Mouse (Mus musculus) fat pad, adult 2 months (tissue): ENCODE measurements around the gene Riiad1.

Experiments used
- DNase-seq: peaks from one replicate; pipeline ENCODE4 v3.0.0-alpha.2; 2011; ENCODE audit warnings: low read depth, low spot score; ENCODE audit errors: extremely low read depth

Gene Riiad1

DNA sequence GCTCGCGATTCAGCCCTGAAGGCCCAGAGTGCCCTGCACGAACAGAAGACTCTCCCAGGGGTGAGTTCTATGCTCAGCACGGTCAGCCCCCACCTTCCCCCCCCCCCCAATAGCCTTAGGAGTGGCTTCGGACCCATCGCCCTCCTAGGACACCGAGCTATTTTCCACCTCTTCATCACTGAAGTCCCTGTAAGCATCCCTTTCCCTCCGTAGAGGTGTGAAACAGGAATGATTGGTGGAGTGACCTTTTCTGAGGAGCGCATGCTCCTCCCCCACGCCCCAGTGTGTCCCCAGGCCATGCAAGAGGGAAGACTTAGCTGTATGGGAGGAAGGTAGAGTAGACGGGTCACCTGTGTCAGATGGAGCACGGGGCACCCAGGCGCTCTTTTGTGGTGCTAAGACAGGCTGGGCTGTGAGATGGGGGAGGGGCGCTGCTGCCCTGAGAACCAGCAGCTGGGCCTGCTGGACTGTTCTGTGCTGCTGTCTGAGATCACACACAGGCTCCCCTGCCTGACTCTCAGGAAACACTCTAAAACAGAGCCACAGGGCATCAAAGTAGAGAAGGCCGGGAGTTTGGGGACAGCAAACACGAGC lies at the start of gene Riiad1:
Gene Riiad1 (minus strand): TSS at position 51 of the 594 bp plus-strand sequence.
- DNase-seq = no peak

DNA sequence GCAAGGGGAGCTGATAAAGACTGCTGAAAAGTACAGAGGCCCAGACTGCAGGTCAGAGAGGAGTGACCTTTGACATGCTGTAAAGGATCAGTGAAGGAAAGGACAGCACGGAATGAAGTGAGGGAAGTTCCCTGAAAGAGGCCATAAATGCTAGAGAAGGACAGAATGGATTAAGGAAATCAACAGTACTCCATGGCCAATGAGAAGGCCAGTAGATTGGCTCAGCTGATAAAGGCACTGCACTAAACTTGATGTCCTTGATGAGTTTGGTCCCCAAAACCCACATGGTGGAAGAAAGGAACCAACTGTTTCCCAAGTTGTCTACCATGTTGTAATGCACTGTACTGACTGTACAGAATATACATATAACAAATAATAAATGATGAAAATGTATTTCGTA lies 46.6 kb upstream of the Riiad1 start:
- no peak for DNase-seq

DNA sequence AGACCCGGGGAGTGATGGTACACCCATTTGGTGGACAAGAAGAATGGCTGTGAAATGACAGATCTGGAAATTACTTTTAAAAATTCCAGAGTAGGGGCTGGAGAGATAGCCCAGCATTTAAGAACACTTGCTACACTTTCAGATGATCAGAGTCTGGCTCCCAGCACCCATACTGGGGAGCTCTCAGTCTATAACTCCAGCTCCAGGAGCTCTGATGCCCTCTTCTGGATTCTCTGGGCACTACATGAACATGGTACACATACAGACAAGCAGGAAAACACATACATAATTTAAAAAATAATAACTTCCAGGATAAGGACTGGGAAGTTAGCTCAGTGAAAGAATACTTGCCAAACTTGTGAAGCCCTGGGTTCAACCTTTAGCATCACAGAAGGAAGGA lies 26.5 kb upstream of the Riiad1 start:
- DNase-seq = no peak

DNA sequence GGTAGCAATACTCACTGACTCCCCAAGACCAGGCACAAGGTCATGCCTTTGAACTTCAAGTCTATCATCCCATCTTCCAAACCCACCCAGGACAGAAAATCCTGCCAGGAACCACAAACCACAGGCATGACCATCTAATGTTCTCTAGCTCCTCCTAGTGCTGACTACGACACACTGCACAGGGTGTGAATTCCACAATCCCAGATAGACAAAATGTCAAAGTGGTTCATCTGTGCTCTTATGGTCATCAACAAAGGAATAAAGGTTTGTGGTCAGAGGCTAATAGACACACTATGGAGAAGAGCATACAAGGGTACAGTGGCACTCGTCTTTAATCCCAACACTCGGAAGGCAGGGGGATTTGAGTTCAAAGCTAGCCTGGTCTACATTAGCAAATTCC lies 22.1 kb upstream of the Riiad1 start:
- DNase-seq = no peak

DNA sequence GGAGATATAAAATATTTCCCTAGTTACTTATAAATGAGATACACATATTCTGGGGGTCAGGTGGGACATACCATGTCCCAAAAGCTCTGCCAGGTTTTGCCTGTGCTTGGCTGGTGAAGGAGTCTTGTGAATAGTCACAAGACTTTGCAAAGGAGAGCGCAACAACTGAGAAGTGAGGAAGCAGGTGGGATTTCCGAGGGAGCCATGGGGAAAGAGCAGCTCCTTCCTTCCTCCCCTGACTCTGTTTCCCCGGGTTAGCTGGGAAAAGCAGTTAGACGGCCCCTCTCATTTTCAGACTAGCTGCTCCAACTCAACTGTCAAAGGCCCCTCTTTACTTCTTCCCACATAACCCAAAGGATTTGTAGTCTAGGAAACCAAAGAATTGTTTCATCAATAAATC lies 17.0 kb upstream of the Riiad1 start:
- no peak for DNase-seq

DNA sequence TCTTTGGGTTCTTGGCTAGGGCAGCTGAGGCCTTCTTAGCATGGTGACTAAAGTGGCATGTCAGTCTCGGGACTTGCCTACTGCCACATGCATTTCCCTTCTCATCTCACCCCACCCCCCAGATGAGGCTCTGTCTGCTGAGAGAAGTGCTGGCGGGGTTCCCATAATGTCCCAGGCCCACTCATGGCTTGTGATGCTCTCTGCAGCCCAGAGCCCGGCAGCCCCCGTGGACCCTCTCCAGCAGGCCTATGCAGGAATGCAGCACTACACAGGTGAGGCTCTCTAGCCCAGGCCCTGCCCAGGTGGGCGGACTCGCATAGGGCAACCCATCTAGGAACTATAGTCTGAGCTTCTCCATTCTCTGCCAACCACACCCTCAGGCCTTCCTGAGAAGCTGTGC lies 7.4 kb upstream of the Riiad1 start:
- no peak for DNase-seq

DNA sequence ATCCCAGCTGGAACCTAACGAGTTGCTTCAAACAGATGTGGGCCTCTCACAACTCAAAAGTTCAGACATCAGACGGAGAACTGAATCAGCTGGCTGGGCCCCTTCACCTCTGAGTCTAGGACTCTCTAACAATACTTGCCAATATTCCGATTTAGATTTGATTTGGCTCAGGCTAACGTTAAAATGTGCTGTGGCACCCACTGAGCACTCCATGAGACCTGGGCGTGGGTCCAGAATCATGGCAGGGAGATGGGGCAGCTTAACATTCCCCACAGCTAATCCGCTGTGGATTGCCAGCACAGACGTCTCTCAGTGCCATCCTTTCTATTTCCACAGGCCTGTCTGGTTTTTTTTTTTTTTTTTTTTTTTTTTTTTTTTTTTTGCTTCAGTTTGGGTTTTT lies 5.8 kb upstream of the Riiad1 start:
- no peak for DNase-seq

DNA sequence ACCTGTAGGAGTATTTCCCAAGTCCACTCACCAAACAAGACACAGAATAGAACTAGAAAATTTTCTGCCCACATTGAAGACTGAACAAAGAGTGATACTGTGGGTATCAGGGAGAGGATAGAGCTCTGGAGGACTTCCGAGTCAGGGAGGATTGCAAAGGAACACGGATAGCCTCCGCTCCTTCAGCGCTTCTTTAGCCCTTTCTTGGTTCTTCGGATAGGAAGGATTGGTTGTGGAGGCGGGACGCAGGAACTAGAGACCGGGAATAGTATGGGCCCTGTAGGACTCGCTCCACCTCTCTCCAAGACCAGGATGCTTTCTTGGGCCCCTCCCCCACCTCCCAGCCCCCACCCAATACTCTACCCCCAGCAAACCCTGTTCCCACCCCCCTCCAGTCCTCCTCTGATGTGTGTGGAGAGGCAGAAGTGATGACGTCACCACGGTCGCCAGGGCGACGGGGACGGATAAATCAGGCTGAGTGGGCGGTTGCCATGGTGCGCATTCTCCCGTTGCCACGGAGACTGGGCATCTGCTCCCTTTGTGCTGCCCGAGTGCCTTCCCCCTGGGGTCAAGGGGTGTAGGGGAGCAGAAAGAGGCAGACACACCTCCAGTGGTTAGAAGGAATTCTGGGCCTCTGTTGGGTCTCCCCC lies 3.8 kb upstream of the Riiad1 start:
- DNase-seq = no peak

DNA sequence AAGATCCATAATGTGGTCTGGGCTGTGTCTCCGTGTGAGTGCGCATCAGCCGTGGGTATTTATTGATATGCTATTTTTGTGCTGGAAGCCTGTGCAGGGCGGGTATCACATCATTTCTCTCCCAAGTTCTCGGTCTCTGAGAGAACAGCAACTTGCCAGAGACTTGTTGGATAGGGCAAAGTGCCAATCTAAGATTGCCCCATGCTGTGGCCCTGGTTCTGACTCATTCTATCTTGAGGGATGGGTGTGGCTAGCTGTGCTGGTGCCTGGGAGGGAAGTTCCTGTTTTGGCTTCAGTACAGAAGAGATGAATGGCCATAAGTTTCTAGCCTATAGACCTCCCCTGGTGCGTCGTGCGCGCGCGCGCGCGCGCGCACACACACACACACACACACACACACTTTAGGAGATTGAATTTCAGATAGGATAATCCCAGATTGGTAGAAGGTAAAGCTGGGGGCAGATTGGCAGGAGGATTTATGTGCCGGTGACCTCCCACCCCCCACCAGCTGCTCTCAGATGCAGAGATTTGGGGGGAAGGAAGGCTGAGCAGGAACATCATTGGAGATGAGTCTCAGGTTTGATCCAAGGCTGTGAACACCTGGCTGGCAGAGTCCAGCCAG lies 2.7 kb upstream of the Riiad1 start:
- no peak for DNase-seq

DNA sequence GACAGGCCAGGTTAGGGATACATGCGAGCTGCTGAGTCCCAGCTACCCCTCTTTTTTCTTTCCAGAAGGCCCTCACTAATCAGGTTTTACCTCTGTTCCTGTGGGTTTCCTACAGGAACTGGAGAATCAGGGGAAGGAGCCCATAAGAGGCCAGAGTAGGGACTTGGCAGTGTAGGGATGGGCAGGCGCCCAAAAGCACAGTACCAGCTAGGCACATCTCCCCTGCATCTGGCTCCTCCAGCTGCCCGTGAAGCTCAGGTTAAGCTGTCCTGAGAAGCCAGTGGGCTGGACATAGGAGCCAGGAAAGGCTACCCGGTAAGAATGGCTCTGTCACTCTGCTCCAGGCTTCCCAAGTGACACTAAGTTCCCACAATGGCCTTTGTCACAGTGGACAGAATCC lies 1.3 kb upstream of the Riiad1 start:
- DNase-seq = no peak

DNA sequence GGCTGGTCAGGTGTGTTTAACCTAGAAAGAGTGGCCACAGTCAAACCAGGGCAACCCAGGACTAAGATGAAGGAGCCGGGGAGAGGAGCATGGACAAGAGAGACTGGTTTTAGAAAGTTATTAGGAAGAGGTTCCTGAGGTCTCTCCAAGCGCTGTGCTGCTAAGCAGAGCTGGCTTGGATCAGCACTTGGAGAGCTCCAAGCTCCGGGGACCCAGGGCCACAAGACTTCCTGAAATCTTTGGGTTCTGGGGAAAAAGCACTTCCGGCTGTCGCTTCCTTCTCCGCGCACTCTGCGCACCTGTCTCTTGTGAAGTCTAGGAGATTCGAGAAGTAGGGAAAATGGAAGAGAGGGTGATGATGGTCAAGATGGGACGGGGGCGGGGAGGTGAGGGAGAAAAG lies 577 bp downstream of the Riiad1 start:
- DNase-seq = no peak

DNA sequence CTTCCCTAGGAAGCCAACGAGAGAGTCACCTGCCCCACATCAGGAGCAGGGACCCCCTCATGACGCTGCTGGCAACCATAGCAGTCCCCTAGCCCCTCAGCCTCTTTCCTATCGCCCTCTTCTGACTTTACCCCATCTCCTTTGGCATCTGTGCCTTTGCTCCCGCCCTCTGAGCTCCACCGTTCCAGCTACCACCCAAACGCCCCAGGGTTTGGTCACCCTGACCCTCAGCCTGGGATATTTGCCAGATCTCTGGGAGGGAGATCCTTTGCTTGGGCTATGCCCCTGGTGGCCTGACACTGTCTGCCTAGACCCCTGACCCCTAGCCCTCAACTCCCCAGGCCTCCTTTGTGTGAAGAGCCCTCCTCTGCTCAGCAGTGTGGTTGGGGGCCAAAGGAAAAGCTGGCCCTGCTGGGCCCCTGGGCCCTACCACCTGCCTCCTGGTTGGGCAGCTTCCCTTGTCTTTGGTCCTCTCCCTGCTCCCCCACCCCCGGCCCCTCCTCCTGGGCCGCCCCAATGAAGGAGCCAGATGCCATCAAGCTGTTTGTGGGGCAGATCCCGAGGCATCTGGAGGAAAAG lies 1.5 kb downstream of the Riiad1 start:
- no peak for DNase-seq

DNA sequence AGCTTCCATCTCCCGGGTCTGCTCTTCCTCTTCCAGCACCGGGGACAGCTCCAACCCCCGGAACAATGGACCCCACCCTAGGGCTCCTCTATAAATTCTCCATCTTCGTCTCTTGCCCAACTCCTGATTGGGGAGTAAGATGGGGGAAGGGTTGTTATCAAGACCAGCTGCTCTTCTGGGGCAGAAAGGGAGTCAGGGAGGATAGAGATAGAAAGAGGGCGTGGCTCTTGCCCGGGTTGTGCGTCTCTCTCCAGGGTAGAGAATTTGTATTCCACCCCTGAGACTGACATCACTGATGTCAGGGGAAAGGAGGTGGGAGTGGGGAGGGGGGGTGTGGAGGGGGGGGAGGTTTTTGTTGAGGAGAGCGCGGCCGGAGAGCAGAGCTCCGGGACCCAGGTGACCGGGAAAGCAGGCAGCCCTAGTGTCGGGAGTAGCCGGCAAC lies 2.1 kb downstream of the Riiad1 start, which contains the start of gene Celf3:
Gene Celf3 (plus strand): TSS at position 315 of the 442 bp plus-strand sequence.
- DNase-seq = no peak

DNA sequence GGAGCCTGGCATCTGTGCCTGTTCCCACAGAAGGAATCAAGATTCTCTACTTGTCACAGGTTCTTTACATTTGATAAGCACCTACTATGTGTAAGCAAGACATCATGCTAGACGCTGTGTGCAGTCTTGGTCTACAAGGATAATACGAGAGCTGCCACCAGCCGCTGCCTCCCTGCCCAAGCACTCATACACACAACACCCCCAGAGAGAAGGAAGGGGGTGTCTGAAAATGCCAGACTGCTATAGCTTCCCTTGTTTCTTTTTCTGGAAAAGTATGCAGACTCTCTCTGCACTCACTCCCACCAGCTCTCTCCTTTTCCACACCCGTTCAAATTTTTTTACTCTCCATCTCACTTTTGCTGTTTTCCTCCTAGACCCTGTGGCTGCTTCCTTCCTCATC lies 2.7 kb downstream of the Riiad1 start:
- DNase-seq = no peak

DNA sequence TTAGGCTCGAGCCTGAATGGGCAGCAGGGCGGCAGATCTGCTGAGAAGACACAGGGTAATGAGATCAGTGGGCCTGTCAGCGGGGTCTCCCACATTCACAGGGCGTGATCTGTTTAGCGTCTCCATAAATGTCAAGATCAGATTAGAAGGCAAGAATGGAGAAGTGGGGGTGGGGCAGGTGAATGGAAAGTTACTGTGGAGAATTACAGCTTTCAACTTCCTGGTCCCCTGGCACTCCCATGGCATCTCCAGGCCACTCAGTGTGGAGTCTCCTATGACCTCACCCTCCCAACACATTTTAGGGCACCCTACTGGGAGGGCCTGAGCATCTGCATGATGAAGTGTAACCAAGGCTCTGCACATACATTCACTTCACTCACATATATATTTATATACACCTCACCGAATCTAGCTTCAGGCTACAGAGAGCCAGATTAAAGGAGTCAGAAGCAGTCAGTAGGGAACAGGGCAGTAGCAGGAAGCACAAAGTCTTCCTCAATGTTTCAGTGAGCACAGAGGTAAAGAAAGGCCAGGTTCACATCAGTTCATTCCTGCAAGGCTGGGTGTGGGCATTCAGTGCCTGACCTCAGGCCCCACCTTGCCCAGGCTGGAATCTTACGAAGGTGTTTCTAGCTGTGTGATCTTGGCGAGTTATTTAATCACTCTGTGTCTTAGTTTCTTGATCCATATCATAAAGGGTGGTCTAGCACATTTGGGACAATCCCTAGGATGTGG lies 3.7 kb downstream of the Riiad1 start:
- no peak for DNase-seq

DNA sequence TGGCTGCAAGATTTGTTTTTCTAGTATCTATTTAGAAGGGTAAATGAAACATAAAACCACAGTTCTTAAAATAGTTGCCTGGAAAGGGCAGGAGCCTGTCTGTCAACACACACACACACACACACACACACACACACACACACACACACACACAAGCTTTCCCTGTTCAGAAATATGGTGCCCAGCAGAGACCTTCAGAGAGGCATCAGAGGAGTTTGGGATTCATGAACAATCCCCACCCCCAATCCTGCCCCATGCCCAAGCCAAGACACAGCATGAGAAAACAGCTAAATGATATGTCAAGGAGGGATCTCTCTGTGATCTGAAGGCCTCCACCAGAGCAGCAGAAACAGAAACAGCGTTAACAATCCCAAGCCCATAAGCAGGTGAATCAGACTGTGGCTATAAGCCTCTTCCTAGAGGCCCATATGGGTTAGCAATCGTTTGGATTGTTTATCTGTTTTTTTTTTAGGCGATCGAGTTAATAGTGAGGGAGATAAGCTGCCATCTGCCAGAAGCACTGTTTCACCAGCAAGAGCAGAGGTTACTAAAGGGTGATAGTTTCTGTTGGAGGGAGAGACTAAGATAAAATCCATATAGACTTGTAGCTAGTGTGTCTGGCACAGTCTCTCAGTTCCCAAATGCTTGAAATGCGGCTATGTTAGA lies 6.4 kb downstream of the Riiad1 start:
- DNase-seq = no peak

DNA sequence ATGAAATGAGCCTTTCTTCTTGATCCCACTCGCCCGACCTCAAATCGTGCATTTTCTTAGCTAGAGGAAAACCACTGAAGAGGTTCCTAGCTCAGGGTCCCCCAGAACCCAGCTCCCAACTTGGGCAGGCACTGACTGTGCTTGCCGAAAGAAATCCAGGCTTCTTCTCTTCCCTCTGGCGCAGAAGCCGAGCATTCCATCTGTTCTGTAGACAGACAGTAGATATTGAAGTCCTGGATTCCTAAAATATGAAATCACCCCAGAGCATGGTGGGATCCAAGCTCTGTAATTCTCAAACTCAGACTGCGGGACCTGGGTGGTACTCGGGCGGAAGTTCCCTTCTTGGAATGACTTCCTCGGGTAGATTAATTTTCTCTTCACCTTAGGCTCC lies 7.0 kb downstream of the Riiad1 start:
- no peak for DNase-seq

DNA sequence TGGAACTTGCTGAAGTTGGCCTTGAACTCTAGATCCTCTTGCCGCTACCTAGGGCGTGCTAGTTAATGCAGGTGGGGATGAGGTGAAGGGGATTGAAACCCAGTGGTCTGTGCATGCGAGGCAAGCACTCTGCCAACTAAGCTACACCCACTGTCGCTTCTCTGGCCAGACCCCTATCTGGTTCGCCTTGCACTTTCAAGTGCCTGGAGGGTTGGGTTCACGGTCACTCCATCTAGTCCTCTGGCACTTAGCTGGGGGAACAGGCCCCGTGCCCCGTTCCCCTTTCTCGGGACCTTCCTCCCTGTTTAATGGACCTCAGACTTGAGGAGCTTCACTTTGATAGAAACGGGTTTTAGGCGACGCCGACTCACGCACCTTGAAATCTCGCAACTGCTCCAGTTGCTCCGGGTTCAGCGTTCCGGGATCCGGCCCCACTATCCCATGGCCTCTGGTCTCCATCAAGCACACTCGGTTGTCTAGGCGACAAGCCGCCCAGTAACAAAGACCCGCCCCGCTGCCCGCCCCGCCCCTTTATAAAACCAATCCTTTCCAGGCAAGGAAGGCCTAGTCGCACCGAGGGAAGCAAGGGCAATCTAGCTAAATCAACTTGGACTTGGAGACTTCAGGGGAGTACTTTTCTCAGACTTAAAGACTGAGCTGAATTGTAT lies 7.6 kb downstream of the Riiad1 start:
- DNase-seq = no peak

DNA sequence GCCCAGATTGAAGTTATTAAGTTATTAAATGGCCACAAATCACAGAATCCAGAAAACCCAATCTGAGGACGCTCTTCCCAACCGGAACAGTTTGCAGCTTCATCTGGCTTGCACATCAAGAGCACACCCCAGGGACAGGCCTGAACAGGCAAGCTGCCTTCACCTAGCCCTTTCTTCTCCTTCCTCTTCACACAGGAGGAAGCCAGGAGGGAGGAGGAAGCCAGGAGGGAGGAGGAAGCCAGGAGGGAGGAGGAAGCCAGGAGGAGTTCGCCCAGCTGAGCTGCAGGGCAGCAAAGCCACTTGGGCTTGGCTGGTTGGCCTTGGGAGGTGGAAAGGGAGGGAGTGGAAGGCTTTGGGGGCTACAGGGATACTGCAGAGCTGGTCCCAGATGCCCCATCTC lies 11.2 kb downstream of the Riiad1 start:
- DNase-seq = no peak

DNA sequence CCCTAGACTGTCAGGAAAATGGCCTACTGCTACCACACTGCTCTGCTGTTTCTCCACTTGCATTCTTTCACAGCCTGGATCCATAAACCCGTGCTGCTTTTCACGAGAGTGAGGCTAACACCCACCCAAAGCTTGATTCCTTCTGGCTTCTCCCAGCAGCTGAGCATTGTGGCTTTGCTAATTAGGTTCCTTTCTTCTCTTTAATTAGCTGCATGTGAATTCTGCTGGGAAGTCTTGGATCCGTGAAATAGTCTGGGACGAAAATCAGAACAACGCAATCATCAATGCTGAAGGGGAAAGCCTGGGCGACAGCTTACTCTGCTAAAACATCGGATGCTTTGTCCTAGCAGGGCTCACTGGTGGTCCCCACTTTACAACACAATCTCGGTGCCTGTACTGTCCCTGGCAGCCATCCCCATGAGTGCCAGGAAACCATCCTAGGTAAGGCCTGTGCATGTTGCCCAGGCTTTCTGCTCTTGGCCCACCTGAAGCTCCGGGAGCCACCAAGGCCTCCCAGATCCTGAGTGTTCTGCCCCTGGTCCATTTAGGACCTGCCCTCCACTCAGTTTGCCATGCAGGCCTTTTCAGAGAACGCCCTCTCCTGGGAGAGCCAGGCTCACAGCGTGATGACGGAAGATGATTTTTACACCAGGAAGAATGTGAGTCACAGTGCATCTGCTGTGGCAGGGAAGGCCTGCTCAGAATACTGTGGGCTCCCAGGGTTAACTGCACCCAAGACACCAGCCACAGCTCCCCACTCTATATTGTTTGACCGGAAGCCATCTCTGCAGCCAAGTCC lies 14.3 kb downstream of the Riiad1 start:
- DNase-seq = no peak
